Mouse (Mus musculus) neural tube, embryonic 12.5 days (tissue): Measurements from ENCODE around the gene Col9a1. TPM values are rescaled to one million over a fixed set of nuclear protein-coding genes. Genes with fewer than 3 reads are reported as not detected.

Source experiments
- ATAC-seq: fragments of 200-750 bp; cut with Nextera tagmentation; 2 replicates; pipeline ENCODE4 v1.8.0; 2017; ENCODE audit warnings: low read depth, mild to moderate bottlenecking, moderate TSS enrichment, moderate library complexity; ENCODE audit not compliant: low FRiP score
- H3K27ac ChIP-seq: fragments of 300-500 bp; sonication (generic); 2 replicates; pipeline ENCODE4 v1.5.1; 2016
- H3K27me3 ChIP-seq: fragments of 300-500 bp; sonication (generic); replicated peaks from 2 replicates; pipeline ENCODE4 v1.6.1; 2016; ENCODE audit warnings: mild to moderate bottlenecking
- H3K36me3 ChIP-seq: fragments of 300-500 bp; sonication (generic); 2 replicates; pipeline ENCODE4 v1.6.1; 2016; ENCODE audit warnings: mild to moderate bottlenecking
- H3K4me1 ChIP-seq: fragments of 300-500 bp; sonication (generic); 2 replicates; pipeline ENCODE4 v1.6.1; 2016
- H3K4me2 ChIP-seq: fragments of 300-500 bp; sonication (generic); replicated peaks from 2 replicates; pipeline ENCODE4 v1.6.1; 2016; ENCODE audit warnings: mild to moderate bottlenecking
- H3K4me3 ChIP-seq: fragments of 300-500 bp; sonication (generic); 2 replicates; pipeline ENCODE4 v1.5.1; 2016
- H3K9ac ChIP-seq: fragments of 300-500 bp; sonication (generic); 2 replicates; pipeline ENCODE4 v1.6.1; 2016; ENCODE audit warnings: mild to moderate bottlenecking
- H3K9me3 ChIP-seq: fragments of 300-500 bp; sonication (generic); 2 replicates; pipeline ENCODE4 v1.6.1; 2016; ENCODE audit warnings: mild to moderate bottlenecking
- WGBS: fragments of 180-500 bp; shearing (Covaris S2); methylation state at CpG from one replicate; pipeline ENCODE4 v1.1.7; 2016; 5-methylcytosine and 5-hydroxymethylcytosine counted together
- polyA plus RNA-seq: library from polyadenylated mRNA; unstranded; fragments of >200 nt; fragmentation: Nextera tagmentation; extraction: Ambion mirVana; gene quantifications from 2 replicates; pipeline ENCODE4 v1.2.1, GENCODE M21; 2016

Gene Col9a1
- polyA plus RNA-seq, 1 experiment from 2014 or later: 30.9 TPM

GRCm38 (mm10) chr1:24179856-24180255 is 2.4 kb downstream of the Col9a1 start:
- Histone ChIP-seq H3K27me3 (no peaks in the 10 kb centered on the region), H3K27ac (no peak overlapping the region), H3K36me3 (no peaks in the 10 kb centered on the region), H3K4me2 (no peak overlapping the region), H3K9ac (no peak overlapping the region), H3K4me1 (no peaks in the 10 kb centered on the region), H3K4me3 (no peak overlapping the region), H3K9me3 (no peaks in the 10 kb centered on the region)
- no peak for ATAC-seq
- WGBS: 79% methylated on average over 2 of the region's 2 CpGs

GRCm38 (mm10) chr1:24184981-24185380 is 7.6 kb downstream of the Col9a1 start:
- H3K4me2 ChIP-seq: no peak overlapping the region
- ATAC-seq: no peak
- no peaks in the 10 kb centered on the region for H3K9me3 ChIP-seq
- H3K36me3 ChIP-seq: no peaks in the 10 kb centered on the region
- 79% methylated on average over 11 of the region's 11 CpGs for WGBS
- no peaks in the 10 kb centered on the region for H3K27me3 ChIP-seq
- H3K4me3 ChIP-seq: no peak overlapping the region
- no peak overlapping the region for H3K27ac ChIP-seq
- H3K9ac ChIP-seq: no peak overlapping the region
- H3K4me1 ChIP-seq: no peaks in the 10 kb centered on the region

GRCm38 (mm10) chr1:24186964-24187363 is 9.6 kb downstream of the Col9a1 start:
- no peak overlapping the region for H3K4me3 ChIP-seq
- H3K9me3 ChIP-seq: no peaks in the 10 kb centered on the region
- no peak overlapping the region for H3K27ac ChIP-seq
- no peaks in the 10 kb centered on the region for H3K36me3 ChIP-seq
- ATAC-seq: no peak
- no peak overlapping the region for H3K9ac ChIP-seq
- 86% methylated on average over 11 of the region's 11 CpGs for WGBS
- H3K4me2 ChIP-seq: no peak overlapping the region
- no peaks in the 10 kb centered on the region for H3K27me3 ChIP-seq
- no peaks in the 10 kb centered on the region for H3K4me1 ChIP-seq

GRCm38 (mm10) chr1:24191668-24192067 is 14.3 kb downstream of the Col9a1 start:
- ATAC-seq: no peak
- no peaks in the 10 kb centered on the region for H3K9me3 ChIP-seq
- 85% methylated on average over 4 of the region's 4 CpGs for WGBS
- no peak overlapping the region for H3K4me3 ChIP-seq
- H3K4me2 ChIP-seq: no peak overlapping the region
- H3K27ac ChIP-seq: no peak overlapping the region
- H3K36me3 ChIP-seq: no peaks in the 10 kb centered on the region
- H3K9ac ChIP-seq: no peak overlapping the region
- H3K27me3 ChIP-seq: no peaks in the 10 kb centered on the region
- H3K4me1 ChIP-seq: peaks cover 4% of the 10 kb centered on the region; the same call in 1 of the 2 replicates

GRCm38 (mm10) chr1:24194111-24194510 is 16.7 kb downstream of the Col9a1 start:
- ATAC-seq: no peak
- H3K9ac ChIP-seq: no peak overlapping the region
- H3K4me3 ChIP-seq: no peak overlapping the region
- H3K4me2 ChIP-seq: no peak overlapping the region
- H3K4me1 ChIP-seq: peaks cover 4% of the 10 kb centered on the region; the same call in 1 of the 2 replicates
- no peak overlapping the region for H3K27ac ChIP-seq
- H3K36me3 ChIP-seq: no peaks in the 10 kb centered on the region
- no peaks in the 10 kb centered on the region for H3K27me3 ChIP-seq
- H3K9me3 ChIP-seq: no peaks in the 10 kb centered on the region
- 74% methylated on average over 4 of the region's 4 CpGs for WGBS

- peak overlapping the region; percentile 24; the same call in 1 of the 2 replicates for H3K4me2 ChIP-seq
- peaks cover 4% of the 10 kb centered on the region; the same call in 1 of the 2 replicates for H3K4me1 ChIP-seq
- H3K9ac ChIP-seq: no peak overlapping the region
- no peaks in the 10 kb centered on the region for H3K27me3 ChIP-seq
- no peaks in the 10 kb centered on the region for H3K36me3 ChIP-seq
- H3K4me3 ChIP-seq: peak overlapping the region; percentile 13
- H3K9me3 ChIP-seq: no peaks in the 10 kb centered on the region
- no peak for ATAC-seq
- WGBS: 52% methylated on average over 12 of the region's 12 CpGs
- no peak overlapping the region for H3K27ac ChIP-seq
Observed at GRCm38 (mm10) chr1:24195070-24195840, 17.8 kb downstream of the Col9a1 start.

GRCm38 (mm10) chr1:24195951-24196517 is 18.6 kb downstream of the Col9a1 start:
- Histone ChIP-seq H3K9ac (no peak overlapping the region), H3K4me2 (peak overlapping the region; percentile 24; the same call in 1 of the 2 replicates), H3K27me3 (no peaks in the 10 kb centered on the region), H3K9me3 (no peaks in the 10 kb centered on the region), H3K4me3 (no peak overlapping the region; the same call in 1 of the 2 replicates), H3K27ac (no peak overlapping the region), H3K4me1 (peaks cover 4% of the 10 kb centered on the region; the same call in 1 of the 2 replicates), H3K36me3 (no peaks in the 10 kb centered on the region)
- no peak for ATAC-seq
- WGBS: 51% methylated on average over 3 of the region's 3 CpGs

- no peaks in the 10 kb centered on the region for H3K4me1 ChIP-seq
Observed at GRCm38 (mm10) chr1:24211621-24212385, 34.4 kb downstream of the Col9a1 start.

GRCm38 (mm10) chr1:24219041-24219440 is 41.6 kb downstream of the Col9a1 start:
- WGBS: 40% methylated on average over 6 of the region's 6 CpGs
- Histone ChIP-seq H3K4me2 (no peak overlapping the region), H3K9me3 (no peaks in the 10 kb centered on the region), H3K36me3 (no peaks in the 10 kb centered on the region), H3K9ac (no peak overlapping the region), H3K4me1 (no peaks in the 10 kb centered on the region), H3K27ac (no peak overlapping the region), H3K27me3 (no peaks in the 10 kb centered on the region), H3K4me3 (no peak overlapping the region)
- no peak for ATAC-seq

More at GRCm38 (mm10) chr1:24211621-24212385, 34.4 kb downstream of the Col9a1 start:
- no peaks in the 10 kb centered on the region for H3K27me3 ChIP-seq
- H3K36me3 ChIP-seq: no peaks in the 10 kb centered on the region
- H3K4me3 ChIP-seq: no peak overlapping the region
- no peak overlapping the region for H3K9ac ChIP-seq
- H3K4me2 ChIP-seq: no peak overlapping the region
- WGBS: 78% methylated on average over 9 of the region's 9 CpGs
- no peaks in the 10 kb centered on the region for H3K9me3 ChIP-seq
- no peak for ATAC-seq
- no peak overlapping the region for H3K27ac ChIP-seq

GRCm38 (mm10) chr1:24222231-24222630 is 44.8 kb downstream of the Col9a1 start:
- Histone ChIP-seq H3K9ac (no peak overlapping the region), H3K9me3 (no peaks in the 10 kb centered on the region), H3K4me2 (no peak overlapping the region), H3K4me1 (no peaks in the 10 kb centered on the region), H3K36me3 (no peaks in the 10 kb centered on the region), H3K4me3 (no peak overlapping the region), H3K27me3 (no peaks in the 10 kb centered on the region), H3K27ac (no peak overlapping the region)
- WGBS: 73% methylated on average over 2 of the region's 2 CpGs
- no peak for ATAC-seq

- 75% methylated on average over 8 of the region's 8 CpGs for WGBS
- H3K4me2 ChIP-seq: no peak overlapping the region
- no peak overlapping the region for H3K4me3 ChIP-seq
- H3K36me3 ChIP-seq: no peaks in the 10 kb centered on the region
- H3K27me3 ChIP-seq: no peaks in the 10 kb centered on the region
- ATAC-seq: no peak
- no peak overlapping the region for H3K27ac ChIP-seq
- no peak overlapping the region for H3K9ac ChIP-seq
- H3K9me3 ChIP-seq: no peaks in the 10 kb centered on the region
- H3K4me1 ChIP-seq: no peaks in the 10 kb centered on the region
Observed at GRCm38 (mm10) chr1:24222981-24223612, 45.7 kb downstream of the Col9a1 start.
